Mouse (Mus musculus): ENCODE measurements at regions not wholly inside any gene's neighbourhood (a gene's known extent, or its start where the extent isn't known, plus 50 kb on each side); places are given as distances from the start of the nearest gene placed in this dataset.

GRCm38 (mm10) chr17:9976866-9977421 lies 307.4 kb upstream of the Pabpc6 start:
- no peaks in the 10 kb centered on the region for H3K36me3 ChIP-seq
- ATAC-seq (ENCODE audit: insufficient number of reproducible peaks, insufficient read depth, low FRiP score, low TSS enrichment): no peak
- no peaks in the 10 kb centered on the region for H3K4me1 ChIP-seq
- H3K9ac ChIP-seq: no peak overlapping the region
- WGBS: 90% methylated on average over 4 of the region's 4 CpGs
- no peak overlapping the region for H3K27ac ChIP-seq
- H3K4me2 ChIP-seq (replicated peaks): no peak overlapping the region
- H3K27me3 ChIP-seq: no peaks in the 10 kb centered on the region
- no peak overlapping the region for H3K4me3 ChIP-seq
- H3K9me3 ChIP-seq: no peaks in the 10 kb centered on the region

GRCm38 (mm10) chr17:9975995-9976394 lies 306.5 kb upstream of the Pabpc6 start:
- no peaks in the 10 kb centered on the region for H3K9me3 ChIP-seq
- no peak overlapping the region for H3K27ac ChIP-seq
- no peak for ATAC-seq (ENCODE audit: insufficient number of reproducible peaks, insufficient read depth, low FRiP score, low TSS enrichment)
- H3K4me2 ChIP-seq (replicated peaks): no peak overlapping the region
- H3K9ac ChIP-seq: no peak overlapping the region
- WGBS: 79% methylated on average over 14 of the region's 14 CpGs
- no peak overlapping the region for H3K4me3 ChIP-seq
- H3K36me3 ChIP-seq: no peaks in the 10 kb centered on the region
- H3K4me1 ChIP-seq: no peaks in the 10 kb centered on the region
- H3K27me3 ChIP-seq: no peaks in the 10 kb centered on the region

GRCm38 (mm10) chr17:9975153-9975552 lies 305.6 kb upstream of the Pabpc6 start:
- 95% methylated on average over 1 of the region's 1 CpGs for WGBS
- Histone ChIP-seq H3K27me3 (no peaks in the 10 kb centered on the region), H3K9ac (no peak overlapping the region), H3K4me1 (no peaks in the 10 kb centered on the region), H3K27ac (no peak overlapping the region), H3K36me3 (no peaks in the 10 kb centered on the region), H3K9me3 (no peaks in the 10 kb centered on the region), H3K4me3 (no peak overlapping the region), H3K4me2 (replicated peaks) (no peak overlapping the region)
- ATAC-seq (ENCODE audit: insufficient number of reproducible peaks, insufficient read depth, low FRiP score, low TSS enrichment): no peak

- Histone ChIP-seq H3K27me3 (no peaks in the 10 kb centered on the region), H3K4me2 (replicated peaks) (no peak overlapping the region), H3K9me3 (no peaks in the 10 kb centered on the region), H3K27ac (no peak overlapping the region), H3K4me3 (no peak overlapping the region), H3K4me1 (no peaks in the 10 kb centered on the region), H3K36me3 (no peaks in the 10 kb centered on the region), H3K9ac (no peak overlapping the region)
- 87% methylated on average over 7 of the region's 7 CpGs for WGBS
- no peak for ATAC-seq (ENCODE audit: insufficient number of reproducible peaks, insufficient read depth, low FRiP score, low TSS enrichment)
Observed at GRCm38 (mm10) chr17:9967988-9968387, 298.5 kb upstream of the Pabpc6 start.

DNA sequence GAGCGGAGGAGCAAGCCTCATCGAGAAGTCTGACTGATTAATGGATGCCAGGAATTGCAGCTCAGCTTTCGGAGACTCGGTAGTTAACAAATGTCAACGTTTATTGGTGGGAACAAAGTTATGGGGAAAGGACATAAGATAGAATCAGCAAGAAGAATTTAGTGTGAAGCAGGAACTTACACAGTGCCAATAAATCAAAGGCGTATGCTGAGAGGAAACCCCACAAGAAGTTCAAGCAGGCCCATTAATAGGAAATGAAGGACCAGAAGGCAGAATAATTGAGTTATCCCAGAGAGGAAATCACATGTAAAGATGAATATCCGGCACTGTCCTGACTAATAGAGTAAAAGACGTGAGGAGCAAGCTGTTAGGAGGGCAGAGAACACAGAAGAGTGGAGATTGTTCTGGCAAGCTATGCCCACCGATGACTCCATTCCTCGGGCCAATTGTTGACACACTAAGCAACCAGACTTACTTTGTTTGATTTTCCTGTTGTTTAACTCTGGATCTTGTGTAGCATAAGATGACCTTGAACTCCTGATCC lies 293.4 kb upstream of the Pabpc6 start:
- Histone ChIP-seq H3K4me3 (no peak overlapping the region), H3K27ac (no peak overlapping the region), H3K9ac (no peak overlapping the region), H3K9me3 (no peaks in the 10 kb centered on the region), H3K4me2 (replicated peaks) (no peak overlapping the region), H3K36me3 (no peaks in the 10 kb centered on the region), H3K4me1 (no peaks in the 10 kb centered on the region), H3K27me3 (no peaks in the 10 kb centered on the region)
- ATAC-seq (ENCODE audit: insufficient number of reproducible peaks, insufficient read depth, low FRiP score, low TSS enrichment): no peak
- 79% methylated on average over 10 of the region's 10 CpGs for WGBS

DNA sequence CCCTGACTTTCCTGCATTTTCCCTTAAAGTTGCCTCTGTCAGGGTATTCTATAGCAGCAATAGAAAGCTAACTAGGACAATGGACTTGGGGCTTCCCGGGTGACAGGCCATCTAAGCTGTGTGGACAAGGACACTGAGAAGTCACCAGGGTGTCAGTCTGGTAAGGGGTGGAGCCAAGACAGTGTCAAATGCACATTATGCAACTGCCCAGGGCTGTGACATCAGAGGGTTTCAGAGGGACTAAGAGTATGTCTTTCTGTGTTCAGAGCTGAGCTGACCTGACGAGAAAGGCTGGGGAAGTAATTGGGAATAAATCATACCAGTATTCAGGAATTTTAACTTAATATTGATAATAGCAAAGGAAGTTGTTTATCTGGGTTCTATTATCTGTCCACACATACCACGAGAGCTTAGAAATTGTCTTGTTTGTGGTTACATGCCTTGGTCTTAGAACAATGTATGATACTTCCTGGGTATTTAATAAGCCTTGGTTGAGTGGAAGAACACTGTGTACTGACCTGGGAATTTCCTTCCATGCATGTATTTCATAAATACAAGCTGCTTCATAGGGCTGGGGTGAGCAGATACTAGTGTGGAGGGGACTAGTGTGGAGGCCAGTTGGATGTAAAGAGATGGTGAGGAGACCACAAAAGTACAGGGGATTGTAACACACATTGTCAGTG lies 279.6 kb upstream of the Pabpc6 start:
- H3K4me3 ChIP-seq: no peak overlapping the region
- H3K27me3 ChIP-seq: no peaks in the 10 kb centered on the region
- ATAC-seq (ENCODE audit: insufficient number of reproducible peaks, insufficient read depth, low FRiP score, low TSS enrichment): no peak
- H3K36me3 ChIP-seq: no peaks in the 10 kb centered on the region
- H3K4me2 ChIP-seq (replicated peaks): no peak overlapping the region
- no peak overlapping the region for H3K9ac ChIP-seq
- no peaks in the 10 kb centered on the region for H3K9me3 ChIP-seq
- 75% methylated on average over 3 of the region's 3 CpGs for WGBS
- no peaks in the 10 kb centered on the region for H3K4me1 ChIP-seq
- H3K27ac ChIP-seq: no peak overlapping the region

GRCm38 (mm10) chr17:9947609-9948008 lies 278.1 kb upstream of the Pabpc6 start:
- ATAC-seq (ENCODE audit: insufficient number of reproducible peaks, insufficient read depth, low FRiP score, low TSS enrichment): no peak
- H3K4me3 ChIP-seq: no peak overlapping the region
- WGBS: 85% methylated on average over 7 of the region's 7 CpGs
- H3K27me3 ChIP-seq: no peaks in the 10 kb centered on the region
- no peaks in the 10 kb centered on the region for H3K36me3 ChIP-seq
- H3K27ac ChIP-seq: no peak overlapping the region
- no peak overlapping the region for H3K4me2 ChIP-seq (replicated peaks)
- no peaks in the 10 kb centered on the region for H3K9me3 ChIP-seq
- H3K9ac ChIP-seq: no peak overlapping the region
- no peaks in the 10 kb centered on the region for H3K4me1 ChIP-seq

GRCm38 (mm10) chr17:9944513-9944912 lies 275.0 kb upstream of the Pabpc6 start:
- Histone ChIP-seq H3K4me1 (no peaks in the 10 kb centered on the region), H3K27ac (no peak overlapping the region), H3K36me3 (no peaks in the 10 kb centered on the region), H3K9me3 (no peaks in the 10 kb centered on the region), H3K27me3 (no peaks in the 10 kb centered on the region), H3K4me3 (no peak overlapping the region), H3K9ac (no peak overlapping the region), H3K4me2 (replicated peaks) (no peak overlapping the region)
- WGBS: 81% methylated on average over 8 of the region's 8 CpGs
- no peak for ATAC-seq (ENCODE audit: insufficient number of reproducible peaks, insufficient read depth, low FRiP score, low TSS enrichment)

DNA sequence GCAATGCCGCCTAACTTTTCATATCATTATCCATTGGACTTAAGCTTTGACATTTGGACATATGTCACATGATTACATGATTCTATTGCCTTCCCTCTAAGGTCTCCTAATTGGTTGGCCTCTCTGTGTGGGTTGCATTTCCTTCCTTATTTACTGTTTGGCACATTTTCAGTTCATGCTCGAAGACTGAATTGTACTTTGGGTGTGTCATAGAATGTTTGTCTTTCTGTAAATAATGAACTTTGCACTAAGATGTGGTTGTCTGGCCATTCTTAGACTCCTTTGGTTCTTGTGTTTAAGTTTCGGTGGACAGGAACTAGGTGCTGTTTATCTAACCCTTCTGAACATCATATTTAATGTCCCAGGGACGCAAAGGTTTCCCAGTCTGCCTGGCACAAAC lies 272.7 kb upstream of the Pabpc6 start:
- no peak overlapping the region for H3K27ac ChIP-seq
- H3K9ac ChIP-seq: no peak overlapping the region
- H3K4me2 ChIP-seq (replicated peaks): no peak overlapping the region
- no peaks in the 10 kb centered on the region for H3K9me3 ChIP-seq
- ATAC-seq (ENCODE audit: insufficient number of reproducible peaks, insufficient read depth, low FRiP score, low TSS enrichment): no peak
- no peak overlapping the region for H3K4me3 ChIP-seq
- WGBS: 91% methylated on average over 4 of the region's 4 CpGs
- no peaks in the 10 kb centered on the region for H3K4me1 ChIP-seq
- H3K36me3 ChIP-seq: no peaks in the 10 kb centered on the region
- no peaks in the 10 kb centered on the region for H3K27me3 ChIP-seq

- no peak for ATAC-seq (ENCODE audit: insufficient number of reproducible peaks, insufficient read depth, low FRiP score, low TSS enrichment)
- Histone ChIP-seq H3K9ac (no peak overlapping the region), H3K4me1 (no peaks in the 10 kb centered on the region), H3K27ac (no peak overlapping the region), H3K36me3 (no peaks in the 10 kb centered on the region), H3K9me3 (no peaks in the 10 kb centered on the region), H3K4me3 (no peak overlapping the region), H3K4me2 (replicated peaks) (no peak overlapping the region), H3K27me3 (no peaks in the 10 kb centered on the region)
- WGBS: 53% methylated on average over 6 of the region's 6 CpGs
Observed at GRCm38 (mm10) chr17:9939576-9939975, 270.1 kb upstream of the Pabpc6 start.

- Histone ChIP-seq H3K9ac (no peak overlapping the region), H3K27ac (no peak overlapping the region), H3K4me3 (no peak overlapping the region), H3K4me2 (replicated peaks) (no peak overlapping the region), H3K36me3 (no peaks in the 10 kb centered on the region), H3K9me3 (no peaks in the 10 kb centered on the region), H3K4me1 (no peaks in the 10 kb centered on the region), H3K27me3 (no peaks in the 10 kb centered on the region)
- ATAC-seq (ENCODE audit: insufficient number of reproducible peaks, insufficient read depth, low FRiP score, low TSS enrichment): no peak
- WGBS: 74% methylated on average over 10 of the region's 10 CpGs
Observed at GRCm38 (mm10) chr17:9938426-9938825, 268.9 kb upstream of the Pabpc6 start.

DNA sequence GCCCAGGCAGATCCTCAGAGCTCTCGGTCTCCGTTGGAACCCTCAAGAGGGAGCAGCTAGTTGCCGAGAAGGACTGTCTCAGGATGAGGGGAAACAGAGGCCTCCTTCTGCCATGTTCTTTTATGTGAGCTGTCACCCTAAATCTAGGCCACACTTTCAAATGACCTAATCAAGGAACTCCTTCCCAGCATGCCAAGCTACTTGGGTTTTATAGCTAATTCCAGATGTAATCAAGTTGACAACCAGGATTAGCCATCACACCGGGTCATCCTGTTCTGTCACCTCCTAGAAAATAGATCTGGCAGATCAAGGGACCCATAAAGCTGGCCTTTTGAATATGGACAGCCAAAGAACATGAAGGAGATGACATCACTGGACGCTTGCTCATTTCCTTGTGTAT lies 267.7 kb upstream of the Pabpc6 start:
- WGBS: 78% methylated on average over 5 of the region's 5 CpGs
- ATAC-seq (ENCODE audit: insufficient number of reproducible peaks, insufficient read depth, low FRiP score, low TSS enrichment): no peak
- no peaks in the 10 kb centered on the region for H3K4me1 ChIP-seq

More for the DNA sequence above, 267.7 kb upstream of the Pabpc6 start:
- Histone ChIP-seq H3K36me3 (no peaks in the 10 kb centered on the region), H3K4me3 (no peak overlapping the region), H3K9ac (no peak overlapping the region), H3K9me3 (no peaks in the 10 kb centered on the region), H3K4me2 (replicated peaks) (no peak overlapping the region), H3K27me3 (no peaks in the 10 kb centered on the region), H3K27ac (no peak overlapping the region)
